Mouse (Mus musculus): ENCODE measurements around the gene Wfdc1. TPM values are rescaled to one million over a fixed set of nuclear protein-coding genes. Genes with fewer than 3 reads are reported as not detected.

Wfdc1 gene
- polyA plus RNA-seq, 1 experiment = 25.8 TPM

DNA sequence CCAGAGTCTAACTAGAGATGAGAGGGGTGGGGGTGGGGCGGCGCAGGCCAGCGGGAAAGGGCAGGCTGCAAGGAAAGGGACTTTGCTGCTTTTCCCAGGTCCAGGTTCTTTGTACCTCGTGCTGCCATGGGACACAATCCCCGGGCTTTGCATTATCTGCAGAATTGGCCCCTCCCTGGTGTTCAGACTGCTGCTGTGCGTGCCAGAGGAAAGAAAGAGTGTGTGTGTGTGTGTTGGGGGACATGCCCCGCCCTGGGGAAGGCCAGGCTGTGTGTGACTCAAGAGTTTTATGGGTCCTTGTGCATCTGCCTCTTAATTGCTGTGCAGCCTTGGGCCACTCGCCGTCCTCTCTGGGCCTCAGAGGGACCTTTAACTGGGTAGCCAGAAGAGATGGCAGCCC is 2.3 kb downstream of the Wfdc1 start:
- no peaks in the 10 kb centered on the region for H3K27me3 ChIP-seq (ENCODE audit: control insufficient read depth, insufficient read depth, low read length)
- H3K36me3 ChIP-seq (ENCODE audit: control insufficient read depth, insufficient read depth, low read length) = no peaks in the 10 kb centered on the region
- no peak overlapping the region for H3K4me3 ChIP-seq (ENCODE audit: control insufficient read depth, low read depth, low read length)
- TF ChIP-seq CTCF (IDR thresholded peaks at IDR 0.05; ENCODE audit: control insufficient read depth, insufficient read depth, insufficient replicate concordance, low read depth, low read length) (no peak), POLR2A (IDR thresholded peaks at IDR 0.05; ENCODE audit: control insufficient read depth, low read depth, low read length) (no peak)
- H3K27ac ChIP-seq (ENCODE audit: control insufficient read depth, insufficient read depth, low read depth, low read length) = no peak overlapping the region
- peaks cover 4% of the 10 kb centered on the region; the same call in 1 of the 2 replicates for H3K4me1 ChIP-seq (ENCODE audit: control insufficient read depth, insufficient read depth, low read length)

DNA sequence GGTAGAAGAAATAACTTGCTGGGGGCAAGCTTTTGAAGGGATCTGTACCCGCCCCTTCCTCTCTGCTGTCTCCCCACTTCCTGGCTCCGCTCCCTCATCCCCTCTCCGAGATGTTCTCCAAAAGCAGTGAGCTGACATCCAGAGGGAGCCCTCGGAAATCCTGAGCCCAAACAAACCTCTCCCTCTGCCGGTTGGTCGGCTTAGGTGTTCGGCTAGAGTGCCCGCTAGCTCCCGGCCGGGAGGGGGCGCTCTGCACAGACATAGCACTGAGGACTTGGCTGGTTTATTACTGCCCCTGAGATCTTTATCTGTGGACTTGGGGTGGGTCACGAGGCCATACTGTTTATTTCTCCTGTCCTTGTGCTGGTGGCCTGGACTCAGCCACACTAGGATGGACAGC is 3.1 kb downstream of the Wfdc1 start:
- Histone ChIP-seq H3K27me3 (ENCODE audit: control insufficient read depth, insufficient read depth, low read length) (no peaks in the 10 kb centered on the region), H3K36me3 (ENCODE audit: control insufficient read depth, insufficient read depth, low read length) (no peaks in the 10 kb centered on the region), H3K4me3 (ENCODE audit: control insufficient read depth, low read depth, low read length) (no peak overlapping the region), H3K4me1 (ENCODE audit: control insufficient read depth, insufficient read depth, low read length) (peaks cover 4% of the 10 kb centered on the region; the same call in 1 of the 2 replicates), H3K27ac (ENCODE audit: control insufficient read depth, insufficient read depth, low read depth, low read length) (0 out of 2 replicates have a peak overlapping the region, but pooled peaks have one; percentile 23)
- TF ChIP-seq POLR2A (IDR thresholded peaks at IDR 0.05; ENCODE audit: control insufficient read depth, low read depth, low read length) (no peak), CTCF (IDR thresholded peaks at IDR 0.05; ENCODE audit: control insufficient read depth, insufficient read depth, insufficient replicate concordance, low read depth, low read length) (peak; percentile 65; the same call in 1 of the 2 replicates)

DNA sequence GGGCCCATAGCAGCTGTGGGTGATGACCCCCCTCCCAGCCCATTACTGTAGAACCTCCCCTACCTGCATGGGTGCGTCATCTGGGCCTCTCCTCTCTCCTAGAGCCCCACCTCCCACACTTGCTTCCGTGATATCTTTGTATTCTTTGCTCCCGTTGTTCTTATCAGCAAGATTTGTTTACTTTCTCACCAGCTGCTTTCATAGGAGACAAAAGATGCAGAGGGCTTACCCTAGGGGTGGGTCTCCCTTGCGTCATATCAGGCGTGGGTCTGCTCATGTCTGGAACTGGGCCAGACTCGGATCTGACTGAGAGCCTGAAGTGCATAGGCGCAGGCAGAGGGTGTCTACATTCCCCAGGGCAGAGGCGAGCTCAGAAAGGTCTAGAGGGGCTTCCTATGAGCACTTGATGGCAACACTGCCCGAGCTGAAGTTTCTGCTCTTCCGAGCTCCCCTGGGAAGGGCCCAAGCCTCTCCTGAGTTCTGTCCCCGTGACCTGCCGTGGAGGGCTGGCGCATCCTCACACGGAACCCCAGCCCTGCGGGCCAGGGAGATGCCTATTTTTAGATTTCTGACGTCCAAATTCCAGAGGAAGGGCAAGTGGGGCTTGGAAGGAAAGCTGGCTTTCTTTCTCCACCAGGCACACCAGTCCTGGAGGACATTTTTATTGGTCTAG is 4.4 kb downstream of the Wfdc1 start:
- Histone ChIP-seq H3K4me1 (ENCODE audit: control insufficient read depth, insufficient read depth, low read length) (no peaks in the 10 kb centered on the region), H3K36me3 (ENCODE audit: control insufficient read depth, insufficient read depth, low read length) (no peaks in the 10 kb centered on the region), H3K27me3 (ENCODE audit: control insufficient read depth, insufficient read depth, low read length) (no peaks in the 10 kb centered on the region), H3K27ac (ENCODE audit: control insufficient read depth, insufficient read depth, low read depth, low read length) (no peak overlapping the region; the same call in 1 of the 2 replicates), H3K4me3 (ENCODE audit: control insufficient read depth, low read depth, low read length) (no peak overlapping the region)
- no peak for TF ChIP-seq CTCF (IDR thresholded peaks at IDR 0.05; ENCODE audit: control insufficient read depth, insufficient read depth, insufficient replicate concordance, low read depth, low read length)
- TF ChIP-seq POLR2A (IDR thresholded peaks at IDR 0.05; ENCODE audit: control insufficient read depth, low read depth, low read length) = no peak

DNA sequence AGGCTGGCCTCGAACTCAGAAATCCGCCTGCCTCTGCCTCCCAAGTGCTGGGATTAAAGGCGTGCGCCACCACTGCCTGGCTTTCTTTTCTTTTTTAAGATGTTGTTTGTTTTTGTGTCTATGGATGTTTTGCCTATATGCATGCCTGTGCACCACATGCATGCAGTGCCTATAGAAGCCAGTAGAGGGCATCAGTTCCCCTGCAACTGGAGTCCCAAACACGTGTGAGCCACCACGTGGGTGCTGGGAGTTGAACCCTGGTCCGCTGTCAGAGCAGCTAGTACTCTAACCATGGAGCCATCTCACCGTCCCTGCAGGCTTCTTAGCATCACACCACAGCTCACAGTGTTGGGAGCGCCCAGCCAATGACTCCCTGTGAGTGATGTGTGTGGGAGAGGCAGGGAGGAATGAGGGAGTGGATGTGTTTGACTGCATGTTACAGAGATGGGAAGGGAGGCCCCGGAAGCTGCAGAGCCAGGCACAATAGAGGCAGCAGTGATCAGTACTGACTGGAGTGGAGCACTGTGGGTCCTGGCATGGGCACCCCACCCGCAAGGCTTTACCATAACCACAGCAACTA is 7.9 kb downstream of the Wfdc1 start:
- H3K27me3 ChIP-seq (ENCODE audit: control insufficient read depth, insufficient read depth, low read length) = no peaks in the 10 kb centered on the region
- H3K4me1 ChIP-seq (ENCODE audit: control insufficient read depth, insufficient read depth, low read length) = peaks cover 3% of the 10 kb centered on the region; the same call in 1 of the 2 replicates
- TF ChIP-seq CTCF (IDR thresholded peaks at IDR 0.05; ENCODE audit: control insufficient read depth, insufficient read depth, insufficient replicate concordance, low read depth, low read length) (peak; percentile 65; the same call in 1 of the 2 replicates), POLR2A (IDR thresholded peaks at IDR 0.05; ENCODE audit: control insufficient read depth, low read depth, low read length) (no peak)
- H3K27ac ChIP-seq (ENCODE audit: control insufficient read depth, insufficient read depth, low read depth, low read length) = no peak overlapping the region
- no peaks in the 10 kb centered on the region for H3K36me3 ChIP-seq (ENCODE audit: control insufficient read depth, insufficient read depth, low read length)
- no peak overlapping the region for H3K4me3 ChIP-seq (ENCODE audit: control insufficient read depth, low read depth, low read length)

DNA sequence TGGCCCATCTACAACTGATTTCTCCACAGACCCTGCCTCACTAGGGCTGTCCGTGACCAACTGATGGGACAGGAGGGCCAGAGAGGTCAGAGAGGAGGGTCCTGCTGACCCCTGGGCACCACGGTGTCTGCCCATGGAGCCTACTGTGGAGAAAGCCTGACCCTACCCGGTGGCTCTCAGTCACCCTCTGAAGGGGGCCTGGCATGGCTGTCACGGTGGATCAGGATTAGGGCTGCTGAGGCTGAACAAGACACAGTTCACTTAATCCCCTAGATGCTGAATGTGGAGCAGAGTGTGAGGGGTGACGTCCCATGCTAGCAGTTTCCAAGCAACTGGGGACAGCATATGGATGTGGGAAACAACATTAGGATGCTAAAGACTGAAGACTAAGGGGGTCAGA is 9.3 kb downstream of the Wfdc1 start:
- H3K4me1 ChIP-seq (ENCODE audit: control insufficient read depth, insufficient read depth, low read length) = peaks cover 3% of the 10 kb centered on the region; the same call in 1 of the 2 replicates
- no peaks in the 10 kb centered on the region for H3K27me3 ChIP-seq (ENCODE audit: control insufficient read depth, insufficient read depth, low read length)
- no peak overlapping the region for H3K4me3 ChIP-seq (ENCODE audit: control insufficient read depth, low read depth, low read length)
- no peak for TF ChIP-seq CTCF (IDR thresholded peaks at IDR 0.05; ENCODE audit: control insufficient read depth, insufficient read depth, insufficient replicate concordance, low read depth, low read length)
- TF ChIP-seq POLR2A (IDR thresholded peaks at IDR 0.05; ENCODE audit: control insufficient read depth, low read depth, low read length) = no peak
- no peak overlapping the region for H3K27ac ChIP-seq (ENCODE audit: control insufficient read depth, insufficient read depth, low read depth, low read length)
- H3K36me3 ChIP-seq (ENCODE audit: control insufficient read depth, insufficient read depth, low read length) = no peaks in the 10 kb centered on the region

DNA sequence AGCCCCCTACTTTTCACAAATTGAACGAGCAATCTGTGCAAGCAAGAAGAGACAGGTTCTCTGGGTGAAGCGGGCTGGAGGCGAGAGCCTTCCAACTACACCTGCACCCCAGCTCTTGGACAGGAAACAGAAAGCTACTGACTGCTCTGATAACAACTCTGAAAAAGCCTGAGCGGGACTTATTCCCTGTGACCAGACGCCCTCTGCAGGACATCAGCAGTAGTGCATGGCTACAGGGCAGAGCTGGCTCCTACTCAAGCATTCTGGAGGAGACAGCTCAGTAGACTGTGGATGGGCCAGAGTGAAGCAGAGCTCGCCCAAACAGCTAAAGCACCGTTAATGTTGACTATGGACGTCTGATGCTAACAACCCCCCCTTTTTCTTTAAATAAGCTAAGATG is 10.2 kb downstream of the Wfdc1 start:
- Histone ChIP-seq H3K27ac (ENCODE audit: control insufficient read depth, insufficient read depth, low read depth, low read length) (no peak overlapping the region), H3K27me3 (ENCODE audit: control insufficient read depth, insufficient read depth, low read length) (no peaks in the 10 kb centered on the region), H3K36me3 (ENCODE audit: control insufficient read depth, insufficient read depth, low read length) (no peaks in the 10 kb centered on the region), H3K4me3 (ENCODE audit: control insufficient read depth, low read depth, low read length) (no peak overlapping the region), H3K4me1 (ENCODE audit: control insufficient read depth, insufficient read depth, low read length) (peaks cover 3% of the 10 kb centered on the region; the same call in 1 of the 2 replicates)
- TF ChIP-seq POLR2A (IDR thresholded peaks at IDR 0.05; ENCODE audit: control insufficient read depth, low read depth, low read length) (no peak), CTCF (IDR thresholded peaks at IDR 0.05; ENCODE audit: control insufficient read depth, insufficient read depth, insufficient replicate concordance, low read depth, low read length) (peak; percentile 93)

DNA sequence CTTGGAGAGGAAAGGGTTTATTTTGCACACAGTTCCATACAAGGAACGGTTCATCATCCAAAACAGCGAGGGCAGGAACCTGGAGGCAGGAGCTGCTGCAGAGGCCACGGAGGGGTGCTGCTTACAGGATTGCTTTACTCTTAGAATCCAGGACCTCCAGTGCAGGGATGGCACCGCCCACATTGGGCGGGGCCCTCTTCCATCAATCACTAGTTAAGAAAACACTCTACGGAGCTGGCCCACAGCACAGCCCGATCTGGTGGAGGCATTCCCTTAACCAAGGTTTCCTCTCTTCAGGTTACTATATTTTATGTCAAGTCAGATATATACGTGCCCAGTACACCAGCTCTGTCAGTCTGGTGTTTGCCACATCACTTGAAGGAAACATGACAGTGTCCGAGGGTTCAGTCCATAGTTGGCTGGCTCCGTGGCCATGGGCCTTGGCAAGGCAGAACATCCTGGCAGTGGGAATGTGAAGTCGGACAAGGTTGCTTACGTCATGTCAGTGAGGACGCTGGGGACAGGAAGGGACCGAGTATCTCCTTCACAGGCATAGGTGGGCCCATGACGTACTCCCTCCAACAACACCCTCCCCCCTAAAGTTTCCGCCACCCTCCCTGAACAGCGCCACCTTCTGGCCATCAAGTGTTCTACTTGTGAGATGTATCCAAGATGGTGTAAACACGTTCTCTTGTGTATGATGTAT is 12.1 kb downstream of the Wfdc1 start:
- Histone ChIP-seq H3K4me1 (ENCODE audit: control insufficient read depth, insufficient read depth, low read length) (peaks cover 3% of the 10 kb centered on the region; the same call in 1 of the 2 replicates), H3K27me3 (ENCODE audit: control insufficient read depth, insufficient read depth, low read length) (no peaks in the 10 kb centered on the region), H3K27ac (ENCODE audit: control insufficient read depth, insufficient read depth, low read depth, low read length) (no peak overlapping the region), H3K36me3 (ENCODE audit: control insufficient read depth, insufficient read depth, low read length) (no peaks in the 10 kb centered on the region), H3K4me3 (ENCODE audit: control insufficient read depth, low read depth, low read length) (peak overlapping the region; percentile 63)
- TF ChIP-seq POLR2A (IDR thresholded peaks at IDR 0.05; ENCODE audit: control insufficient read depth, low read depth, low read length) (no peak), CTCF (IDR thresholded peaks at IDR 0.05; ENCODE audit: control insufficient read depth, insufficient read depth, insufficient replicate concordance, low read depth, low read length) (peak; percentile 97)
